Mouse (Mus musculus) spleen, adult 10 weeks (tissue): ENCODE measurements around the gene Coq2. TPM values are rescaled to one million over a fixed set of nuclear protein-coding genes. Genes with fewer than 3 reads are reported as not detected.

Experiments
- polyA plus RNA-seq: library from polyadenylated mRNA; stranded (reverse); fragments of 350-450 nt; fragmentation: Illumina TruSeq; extraction: RNeasy Lipid Tissue Mini Kit (QIAGEN cat#74804); gene quantifications from one replicate; pipeline ENCODE4 v1.2.3, GENCODE M21; 2015; ENCODE audit warnings: low replicate concordance; ENCODE audit not compliant: insufficient read depth

Gene Coq2
- polyA plus RNA-seq, result 69.1 TPM

GRCm38 (mm10) chr5:100674711-100675376, at the start of gene Coq2:
Gene Coq2, minus strand, starts transcription at chr5:100675140.

DNA sequence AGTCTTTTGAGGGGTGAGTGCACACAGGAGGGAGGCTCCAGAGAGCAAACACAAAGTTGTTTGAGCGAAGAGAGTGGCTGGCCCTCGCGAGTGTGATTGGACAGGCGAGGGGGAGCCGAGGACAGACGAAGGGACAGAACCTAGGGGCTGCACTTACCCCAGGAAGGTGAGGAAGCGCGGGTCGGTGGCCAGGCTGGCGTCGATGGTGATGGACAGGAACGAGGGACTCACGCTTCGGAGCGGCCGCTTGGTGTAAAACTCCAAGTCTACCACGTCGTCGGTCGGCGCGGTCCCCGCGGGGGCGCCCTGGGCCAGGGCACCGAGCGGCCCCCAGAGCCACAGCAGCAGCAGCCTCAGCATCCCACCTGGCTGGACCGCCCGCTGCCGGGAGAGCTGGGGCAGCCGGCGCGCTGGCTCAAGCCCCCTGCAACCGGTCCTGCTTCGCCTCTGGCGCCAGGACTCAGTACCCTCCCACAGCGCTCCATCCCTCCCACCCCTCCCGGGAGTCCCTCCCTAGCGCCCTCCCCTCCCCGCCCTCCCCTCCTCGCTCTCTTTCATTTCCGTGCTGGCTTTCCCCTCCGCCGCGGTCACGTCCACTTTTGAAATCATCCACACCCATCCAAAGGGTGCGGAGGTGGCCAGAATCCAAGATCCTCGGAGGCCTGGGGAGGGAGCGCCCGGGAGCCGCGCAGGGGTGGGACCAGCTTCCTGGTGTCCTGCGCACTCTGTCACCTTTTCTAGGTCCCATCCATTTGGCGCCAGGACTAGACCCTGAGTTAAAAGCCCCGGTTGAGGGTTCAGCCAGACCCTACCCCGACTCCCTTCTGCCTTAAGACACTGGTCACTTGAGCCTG, 44.5 kb upstream of the Coq2 start, which contains the start of gene Hpse:
Hpse (minus strand) TSS at position 482 of the 854 bp plus-strand sequence.

Other genes starting within 250 kb of the Coq2 start
- gene Lin54, start 174.5 kb downstream of the Coq2 start, polyA plus RNA-seq, result 17.2 TPM
- 80.2 TPM for gene Cops4, start 156.8 kb downstream of the Coq2 start, polyA plus RNA-seq
- 767 TPM for gene Plac8, start 102.9 kb downstream of the Coq2 start, polyA plus RNA-seq
- gene Hpse, start 44.6 kb upstream of the Coq2 start, polyA plus RNA-seq, result 36.3 TPM
- gene Helq, start 123.5 kb upstream of the Coq2 start, polyA plus RNA-seq, result 20.0 TPM
- 104 TPM for gene Mrps18c, start 123.5 kb upstream of the Coq2 start, polyA plus RNA-seq
- 29.5 TPM for gene Abraxas1, start 145.8 kb upstream of the Coq2 start, polyA plus RNA-seq
- gene Gpat3, start 170.6 kb upstream of the Coq2 start, polyA plus RNA-seq, result 7.9 TPM